Mouse (Mus musculus) thymus, adult 2 months (tissue): ENCODE data around the gene Rtl3. TPM values are rescaled to one million over a fixed set of nuclear protein-coding genes. Genes with fewer than 3 reads are reported as not detected.

Experiments
- DNase-seq: peaks from one replicate; pipeline ENCODE4 v3.0.0; 2021
- H3K27ac ChIP-seq: fragments of 200-500 bp; 2 replicates; pipeline ENCODE4 v1.5.1; 2012; ENCODE audit warnings: low read length, control low read depth; ENCODE audit not compliant: control insufficient read depth, insufficient read depth
- H3K27me3 ChIP-seq: fragments of 200-500 bp; 2 replicates; pipeline ENCODE4 v1.6.1; 2012; ENCODE audit warnings: mild to moderate bottlenecking, low read length, moderate library complexity, mixed read lengths; ENCODE audit not compliant: control insufficient read depth, insufficient read depth
- H3K36me3 ChIP-seq: fragments of 200-500 bp; 2 replicates; pipeline ENCODE4 v1.6.1; 2012; ENCODE audit warnings: mild to moderate bottlenecking, low read length, moderate library complexity; ENCODE audit not compliant: control insufficient read depth, insufficient read depth
- H3K4me1 ChIP-seq: fragments of 200-500 bp; replicated peaks from 2 replicates; pipeline ENCODE4 v1.6.1; 2012; ENCODE audit warnings: low read length; ENCODE audit not compliant: control insufficient read depth, insufficient read depth
- H3K4me3 ChIP-seq: fragments of 200-500 bp; 2 replicates; pipeline ENCODE4 v1.5.1; 2012; ENCODE audit warnings: mild to moderate bottlenecking, low read length, control low read depth, moderate library complexity; ENCODE audit not compliant: control insufficient read depth, insufficient read depth
- CTCF ChIP-seq: fragments of 200-500 bp; IDR thresholded peaks from 2 replicates; pipeline ENCODE4 v1.5.1; 2012; ENCODE audit warnings: mild to moderate bottlenecking, control low read depth, low read length, moderate library complexity, borderline replicate concordance; ENCODE audit not compliant: control insufficient read depth, poor library complexity, insufficient read depth; ENCODE audit errors: extremely low read depth
- POLR2A ChIP-seq: fragments of 200-500 bp; IDR thresholded peaks from 2 replicates; pipeline ENCODE4 v1.6.1; 2012; ENCODE audit warnings: mild to moderate bottlenecking, low read length, control low read depth, moderate library complexity; ENCODE audit not compliant: control insufficient read depth, poor library complexity, insufficient read depth; ENCODE audit errors: extremely low read depth
- WGBS: fragments of 180-500 bp; shearing (Covaris S2); methylation state at CpG from one replicate; pipeline ENCODE4 v1.1.7; 2018; 5-methylcytosine and 5-hydroxymethylcytosine counted together
- polyA plus RNA-seq: library from polyadenylated mRNA; depleted of rRNA; stranded (reverse); fragments of >200 nt; gene quantifications from 2 replicates; pipeline ENCODE4 v1.2.3, GENCODE M21; 2012; rRNA removed

Gene Rtl3
- polyA plus RNA-seq, 1 experiment, result 0.24 TPM

DNA sequence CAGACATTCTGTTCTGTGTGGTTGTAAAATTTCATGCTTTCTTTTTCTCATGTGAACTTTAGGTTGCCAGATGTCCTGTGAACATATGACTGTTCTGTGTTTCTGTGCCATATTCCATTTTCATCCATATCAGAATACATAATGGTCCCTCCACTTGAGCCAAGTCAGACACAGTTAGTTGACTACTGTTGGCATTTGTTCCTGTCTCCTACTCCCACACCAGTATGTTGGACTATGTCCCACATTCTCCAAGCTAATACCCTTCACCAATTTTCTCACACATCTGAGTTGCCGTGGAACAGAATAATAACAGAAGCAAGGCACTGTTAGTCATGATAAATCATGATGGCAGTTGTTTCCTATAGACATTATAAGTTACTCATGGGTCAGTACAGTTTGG, 9.9 kb downstream of the Rtl3 start:
- no peak for DNase-seq
- H3K36me3 ChIP-seq, result no peaks in the 10 kb centered on the region
- no peaks in the 10 kb centered on the region for H3K27me3 ChIP-seq
- H3K4me3 ChIP-seq, result no peak overlapping the region
- 0 out of 2 replicates have a peak, but pooled peaks cover 2% of the 10 kb centered on the region for H3K4me1 ChIP-seq
- WGBS, result 9% methylated on average over 1 of the region's 1 CpGs
- TF ChIP-seq CTCF (no peak), POLR2A (no peak)
- peak overlapping the region; percentile 82; the same call in 1 of the 2 replicates for H3K27ac ChIP-seq

DNA sequence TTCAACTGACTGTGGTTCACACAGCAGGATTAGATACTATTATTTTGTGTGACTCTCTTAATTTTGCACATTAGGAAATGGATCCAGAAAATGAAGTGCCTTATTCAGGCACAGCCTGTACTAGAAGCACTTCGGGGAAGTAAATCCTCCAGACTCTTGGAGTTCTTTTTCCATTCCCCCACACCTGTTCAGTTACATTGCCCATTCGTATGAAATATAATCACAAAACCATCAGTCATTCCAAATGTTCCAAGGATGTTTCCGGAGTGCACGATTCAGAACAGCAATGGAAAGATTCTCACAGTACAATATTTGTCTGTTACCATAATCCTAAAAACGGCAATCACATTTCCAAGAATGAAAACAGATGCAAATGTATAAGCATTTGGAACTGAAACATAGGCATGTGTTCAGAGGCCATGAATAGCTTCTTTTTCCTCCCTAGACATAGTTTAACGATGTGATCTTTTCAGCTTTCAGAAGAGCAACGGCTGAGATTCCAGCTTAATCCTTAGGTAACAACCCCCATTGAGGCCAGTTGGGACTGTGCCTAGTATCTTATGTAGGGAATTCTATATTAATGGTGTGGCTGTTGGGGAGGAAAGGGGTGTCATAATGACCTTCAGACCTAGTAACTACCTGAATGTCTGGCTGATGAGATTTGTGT, 30.8 kb downstream of the Rtl3 start:
- DNase-seq, result no peak
- 94% methylated on average over 7 of the region's 7 CpGs for WGBS
- TF ChIP-seq CTCF (no peak), POLR2A (no peak)

DNA sequence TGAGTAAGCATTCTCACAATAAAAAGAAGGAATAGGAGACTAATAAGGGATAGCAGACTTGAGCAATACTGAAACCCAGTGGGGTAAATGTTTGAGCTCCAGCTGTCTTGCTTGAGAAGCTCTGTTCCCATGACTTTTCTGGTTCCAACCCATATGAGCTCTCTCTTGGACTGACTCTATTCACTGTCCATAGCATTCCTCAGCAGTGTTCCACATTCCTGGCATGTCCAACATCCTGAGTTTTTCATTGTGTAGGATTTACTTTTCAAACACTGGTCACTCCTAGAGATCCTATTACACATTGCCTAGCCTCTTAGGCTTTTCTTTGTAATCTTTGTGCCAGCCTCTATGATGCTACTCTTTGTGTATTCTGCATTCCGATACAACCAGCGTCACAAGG, 36.1 kb downstream of the Rtl3 start:
- Histone ChIP-seq H3K4me3 (no peak overlapping the region), H3K36me3 (no peaks in the 10 kb centered on the region), H3K27me3 (no peaks in the 10 kb centered on the region), H3K27ac (no peak overlapping the region), H3K4me1 (peaks cover 2% of the 10 kb centered on the region)
- DNase-seq, result no peak
- no peak for TF ChIP-seq CTCF
- no peak for TF ChIP-seq POLR2A
- 97% methylated on average over 2 of the region's 2 CpGs for WGBS

More for the DNA sequence above, 30.8 kb downstream of the Rtl3 start:
- Histone ChIP-seq H3K4me1 (peaks cover 2% of the 10 kb centered on the region), H3K4me3 (no peak overlapping the region), H3K36me3 (no peaks in the 10 kb centered on the region), H3K27me3 (no peaks in the 10 kb centered on the region), H3K27ac (no peak overlapping the region)

DNA sequence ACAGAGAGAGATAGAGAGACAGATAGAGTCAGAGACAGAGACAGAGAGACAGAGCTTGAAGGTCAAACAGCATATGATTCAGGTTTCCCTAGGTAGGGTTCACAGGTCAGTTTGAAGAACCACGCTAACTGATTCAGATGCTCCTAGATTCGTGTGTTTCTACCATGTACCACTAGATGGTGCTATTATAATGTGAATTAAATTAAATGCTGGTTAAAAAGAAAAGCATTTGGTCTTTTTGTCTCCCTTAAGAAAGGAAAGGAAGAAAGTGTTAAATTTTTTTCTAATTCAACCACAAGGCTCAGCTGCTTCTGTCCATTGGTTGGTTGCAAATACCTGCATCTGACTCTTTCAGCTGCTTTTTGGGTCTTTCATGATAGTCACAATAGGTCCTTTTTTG, 45.8 kb downstream of the Rtl3 start:
- no peak overlapping the region for H3K4me3 ChIP-seq
- no peak for DNase-seq
- H3K27me3 ChIP-seq, result no peaks in the 10 kb centered on the region
- peaks cover 2% of the 10 kb centered on the region; the same call in 1 of the 2 replicates for H3K4me1 ChIP-seq
- WGBS, result 7% methylated on average over 2 of the region's 2 CpGs
- no peaks in the 10 kb centered on the region for H3K36me3 ChIP-seq
- H3K27ac ChIP-seq, result no peak overlapping the region; the same call in 1 of the 2 replicates
- no peak for TF ChIP-seq POLR2A
- TF ChIP-seq CTCF, result no peak

Other genes starting within 250 kb of the Rtl3 start
- 0.48 and 1.1 TPM in 2 replicates for gene Cysltr1, start 237.0 kb downstream of the Rtl3 start, polyA plus RNA-seq
- 0.22 and 0.38 TPM in 2 replicates for gene Lpar4, start 80.0 kb upstream of the Rtl3 start, polyA plus RNA-seq
- 45.6 and 53.0 TPM in 2 replicates for gene P2ry10, start 247.8 kb upstream of the Rtl3 start, polyA plus RNA-seq